Mouse (Mus musculus) CH12F3 (cell line): ENCODE data around the gene 1700023F06Rik.

Source experiments
- in situ Hi-C: fragments of 300-500 bp; cut with MboI; formaldehyde crosslinking; loops from 2 replicates; pipeline ENCODE4 v1.14.3; 2020; ENCODE audit warnings: low sequenced_read_pairs

1700023F06Rik gene

DNA sequence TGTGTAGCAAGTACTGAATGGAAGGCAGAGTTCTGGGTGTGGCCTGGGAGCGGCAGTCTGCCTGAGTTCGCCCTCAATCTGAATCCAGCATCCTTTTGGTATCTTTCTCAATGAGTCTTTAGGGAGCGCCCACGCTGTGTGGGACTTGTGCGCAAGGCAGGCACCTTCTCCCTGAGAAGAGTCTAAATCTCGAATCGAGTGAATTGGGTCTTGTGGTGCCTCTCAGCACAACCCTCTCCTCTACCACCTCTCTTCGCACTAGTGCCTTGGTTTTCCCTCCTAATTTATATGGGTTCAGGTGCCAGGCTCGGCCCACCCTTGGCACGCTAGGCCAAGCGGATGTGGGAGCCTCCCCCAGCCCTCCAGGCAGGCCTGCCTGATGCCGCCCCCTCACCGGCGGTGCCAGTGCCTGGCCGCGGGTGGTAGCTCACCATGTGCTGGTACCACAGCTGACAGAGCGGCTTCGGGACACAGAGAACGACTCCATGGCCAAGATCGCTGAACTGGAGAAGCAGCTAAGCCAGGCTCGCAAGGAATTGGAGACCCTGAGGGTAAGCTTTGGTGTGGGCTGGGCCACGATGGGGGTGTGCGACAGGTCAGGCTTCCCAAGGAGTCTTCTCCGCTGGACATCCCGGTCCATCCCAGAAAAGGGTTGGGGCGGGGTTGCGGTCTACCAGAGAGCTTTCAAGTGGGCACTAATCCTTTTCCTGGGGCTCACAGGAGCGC is 16.0 kb downstream of the 1700023F06Rik start:
- in situ Hi-C loops: no loop called here

DNA sequence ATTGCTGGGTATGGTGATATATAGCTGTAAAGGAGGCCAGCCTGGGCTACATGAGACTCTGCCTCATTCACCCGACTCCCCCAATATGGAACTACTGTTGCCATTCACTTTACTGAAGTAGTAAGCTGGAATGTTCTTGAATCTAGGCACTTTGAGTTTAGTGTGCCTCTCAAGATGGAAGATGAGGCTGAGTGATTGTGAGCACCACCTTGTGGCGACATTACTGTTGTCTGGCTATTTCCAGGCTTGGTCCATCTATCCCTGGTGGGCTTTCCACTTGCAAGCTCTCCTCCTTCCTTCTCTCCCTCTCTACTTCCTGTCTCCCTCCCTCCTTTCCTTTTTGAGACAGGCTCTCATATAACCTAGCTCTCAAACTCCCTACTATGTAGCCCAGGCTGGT is 23.5 kb downstream of the 1700023F06Rik start:
- in situ Hi-C loops: no loop called here

DNA sequence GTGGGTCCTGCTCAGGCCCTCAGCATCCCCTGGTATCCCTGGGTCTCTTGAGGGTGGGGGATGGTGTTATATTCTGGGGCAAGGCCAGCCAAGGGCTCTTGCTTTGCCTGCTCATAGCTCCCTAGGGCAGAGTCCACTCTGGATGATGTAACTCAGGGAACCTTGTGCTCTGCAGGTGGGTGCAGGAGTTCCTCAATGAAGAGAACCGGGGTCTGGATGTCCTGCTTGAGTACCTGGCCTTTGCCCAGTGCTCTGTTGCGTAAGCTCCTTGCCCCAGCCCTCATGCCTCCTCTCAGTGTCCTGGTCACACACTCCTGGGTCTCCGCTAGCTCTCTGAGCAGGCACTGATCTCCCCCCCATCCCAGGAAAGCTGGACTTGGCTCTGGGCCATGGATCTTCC is 26.4 kb downstream of the 1700023F06Rik start:
- in situ Hi-C loops: no loop called here

DNA sequence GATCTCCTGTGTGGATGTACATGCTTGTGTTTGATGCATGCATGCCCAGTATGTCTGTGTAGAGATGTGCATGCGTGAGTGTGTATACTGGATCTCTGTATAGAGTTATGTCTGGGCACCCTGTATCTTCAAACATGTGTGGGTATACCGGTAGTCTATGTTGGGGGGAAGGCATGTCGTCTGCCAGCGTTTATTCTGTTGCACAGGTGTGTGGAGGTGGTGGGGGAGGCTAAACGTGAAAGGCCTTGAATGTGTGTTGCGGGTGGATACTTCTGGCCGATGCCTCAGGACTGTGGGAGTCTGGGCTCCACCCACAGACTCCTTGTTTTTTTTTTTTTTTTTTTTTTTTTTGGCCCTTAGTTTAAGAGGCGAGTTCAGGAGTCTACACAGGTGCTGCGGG is 27.0 kb downstream of the 1700023F06Rik start:
- in situ Hi-C loops: no loop called here

DNA sequence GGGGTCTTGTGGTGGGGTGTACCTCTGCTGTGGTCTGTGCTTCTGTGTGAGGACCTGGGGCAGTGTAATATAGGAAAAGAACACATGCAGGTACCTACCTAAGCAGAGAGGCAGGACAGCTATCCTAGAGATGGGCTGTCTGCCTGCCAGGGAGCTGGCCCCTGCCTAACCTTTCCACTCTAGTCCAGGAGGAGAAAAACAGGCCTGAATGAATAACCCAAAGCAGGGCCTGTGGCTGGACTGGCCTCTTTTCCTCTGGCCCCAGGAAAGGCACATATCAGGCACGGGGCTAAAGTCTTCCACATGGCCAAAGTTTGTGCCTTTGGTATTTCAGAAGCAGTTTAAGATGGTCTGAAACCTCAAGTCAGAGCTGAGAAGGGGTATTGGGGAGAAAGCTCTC is 27.9 kb downstream of the 1700023F06Rik start:
- in situ Hi-C loops: no loop called here

DNA sequence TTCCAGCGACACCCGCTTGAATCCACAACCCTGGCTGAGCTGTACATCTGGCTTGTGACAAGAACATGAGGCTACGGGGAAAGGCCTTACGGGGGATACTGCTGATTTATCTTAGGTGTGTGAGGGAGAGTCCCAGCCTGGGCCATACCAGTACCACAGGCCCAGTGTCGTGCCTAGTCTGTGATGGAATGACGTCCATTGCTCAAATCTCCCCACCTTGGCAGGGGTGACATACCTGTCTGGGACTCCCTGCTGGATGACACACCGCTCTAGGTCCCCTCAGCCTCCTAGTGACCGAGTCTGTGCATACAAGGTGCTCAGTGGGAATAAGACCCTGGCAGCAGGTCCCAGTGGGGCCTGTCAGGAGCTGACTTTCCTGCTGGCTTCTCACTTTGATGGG is 29.6 kb downstream of the 1700023F06Rik start:
- in situ Hi-C loops: no loop called here

DNA sequence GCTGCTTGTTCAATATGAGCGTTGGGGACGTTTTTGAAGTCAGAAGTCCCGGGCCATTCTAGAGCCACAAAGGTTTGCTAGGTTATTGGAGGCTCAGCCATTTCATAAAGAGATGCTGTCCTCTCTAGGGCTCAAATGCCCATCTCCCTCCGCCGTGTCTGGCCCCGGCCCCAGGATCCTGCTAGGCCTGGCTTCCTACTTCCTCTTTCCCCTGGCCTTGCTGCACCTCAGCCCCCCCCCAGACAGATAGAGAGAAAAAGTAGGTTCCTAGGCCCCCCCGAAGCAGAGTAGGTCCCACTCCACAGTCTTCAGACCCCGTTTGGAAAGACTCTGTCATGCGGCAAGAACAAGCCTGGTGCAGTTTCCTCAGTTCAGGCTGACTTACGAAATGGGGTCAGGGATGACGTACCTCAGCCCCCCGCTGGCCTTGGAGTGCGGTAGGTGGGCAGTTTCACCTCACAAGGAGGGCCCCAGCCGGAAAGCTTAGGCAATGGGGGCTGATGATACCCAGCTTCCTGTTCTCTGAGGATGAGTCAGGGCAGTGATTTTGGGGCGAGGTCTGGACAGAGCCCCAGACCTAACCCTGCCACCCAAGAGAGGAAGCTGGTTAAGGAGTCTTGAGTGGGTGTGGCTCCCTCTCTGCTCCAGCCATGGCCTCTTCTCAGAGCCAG is 30.4 kb downstream of the 1700023F06Rik start:
- in situ Hi-C loops: no loop called here

DNA sequence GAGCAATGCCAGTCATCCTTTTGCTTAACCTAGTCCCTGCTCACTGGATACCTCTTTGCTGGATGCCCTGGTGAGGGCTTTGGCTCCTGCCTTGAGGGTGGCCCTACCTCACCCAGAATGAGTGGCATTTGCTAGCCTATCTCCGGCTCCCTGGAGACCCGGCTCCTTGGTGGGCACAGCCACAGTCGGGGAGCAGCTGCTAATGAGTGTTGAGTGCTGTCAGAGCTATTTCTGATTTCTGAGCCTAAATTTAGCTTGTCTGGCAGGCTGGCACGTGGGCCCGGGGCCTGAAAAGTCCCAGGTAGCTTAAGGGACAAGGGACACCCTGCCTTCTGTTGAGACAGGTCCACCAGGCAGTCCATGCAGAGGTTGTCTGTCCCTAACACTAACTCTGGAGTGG is 31.1 kb downstream of the 1700023F06Rik start:
- in situ Hi-C loops: no loop called here

DNA sequence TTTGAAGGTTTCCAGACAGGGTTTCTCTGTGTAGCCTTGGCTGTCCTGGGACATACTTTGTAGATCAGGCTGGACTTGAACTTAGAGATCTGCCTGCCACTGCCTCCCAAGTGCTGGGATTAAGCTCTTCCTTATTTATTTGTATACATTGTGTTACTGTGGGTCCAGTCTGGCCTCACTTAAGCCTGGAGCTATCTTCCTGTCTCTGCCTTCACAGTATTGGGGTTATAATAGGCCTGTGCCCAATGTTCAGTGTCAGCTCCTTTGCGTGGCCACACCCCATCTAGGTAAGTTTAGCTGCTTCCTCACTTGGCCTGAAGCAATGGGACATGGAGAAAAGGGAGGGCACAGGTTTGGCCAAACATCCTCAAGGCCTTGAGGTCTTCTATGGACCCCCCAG is 31.8 kb downstream of the 1700023F06Rik start:
- in situ Hi-C loops: no loop called here

DNA sequence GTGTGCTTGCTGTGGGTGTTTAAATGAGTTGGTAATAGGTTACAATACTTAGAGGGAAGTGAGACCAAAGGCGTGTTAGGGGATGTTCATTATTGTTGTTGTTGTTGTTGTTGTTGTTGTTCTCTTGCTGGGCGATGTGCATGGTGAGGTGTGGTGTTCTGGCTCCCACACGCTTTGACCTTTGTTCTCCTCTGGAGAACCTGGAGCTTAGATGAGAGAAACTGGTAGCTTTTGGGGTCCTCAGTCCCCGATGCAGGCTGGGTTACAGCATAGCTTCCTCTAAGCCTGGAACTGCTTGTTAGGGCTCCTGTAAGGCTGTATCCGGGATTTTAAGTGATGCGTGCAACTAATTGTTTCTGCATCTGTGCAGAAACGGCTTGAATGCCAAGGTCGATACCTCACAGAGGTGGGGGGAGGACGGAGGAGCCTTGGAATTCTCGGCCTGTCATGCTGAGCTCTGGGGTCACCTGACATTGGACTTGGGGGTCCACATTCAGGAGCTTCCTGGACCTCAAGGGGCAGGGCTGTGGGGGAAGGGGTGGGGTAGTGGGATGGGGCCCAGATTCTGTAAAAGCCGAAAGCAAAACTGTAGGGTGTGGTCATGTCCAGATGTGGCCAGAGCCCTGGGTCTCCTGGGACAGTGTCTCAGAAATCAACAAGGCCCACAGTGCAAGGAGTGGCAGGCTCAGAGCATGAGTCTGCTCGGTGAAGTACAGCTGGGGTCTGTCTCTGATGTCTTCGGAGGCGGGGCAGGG is 32.5 kb downstream of the 1700023F06Rik start:
- in situ Hi-C loops: no loop called here

DNA sequence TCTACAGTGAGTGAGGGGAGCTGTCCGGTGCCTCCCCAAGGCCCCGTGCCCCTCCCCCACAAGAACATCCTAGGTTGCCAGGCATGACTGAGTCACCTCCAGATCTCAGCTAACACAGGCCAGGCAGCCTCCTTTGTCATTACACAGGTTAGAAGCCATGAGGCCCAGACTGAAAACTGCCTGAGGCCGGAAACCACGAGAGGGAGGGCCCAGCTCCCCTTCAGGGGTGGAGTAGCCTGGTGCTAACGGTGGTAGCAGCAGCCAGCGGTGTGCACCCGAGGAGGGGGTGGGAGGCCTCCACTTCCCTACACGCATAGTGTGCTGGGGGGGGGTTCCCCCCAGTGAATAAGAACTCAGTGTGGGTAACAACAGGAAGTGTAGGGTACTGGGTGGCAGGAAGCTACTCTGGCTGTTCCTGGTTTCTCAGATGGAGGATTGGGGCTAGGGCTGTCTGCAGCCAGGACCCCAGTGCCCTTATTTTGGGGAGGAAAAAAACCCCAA is 33.4 kb downstream of the 1700023F06Rik start:
- in situ Hi-C loops: no loop called here

DNA sequence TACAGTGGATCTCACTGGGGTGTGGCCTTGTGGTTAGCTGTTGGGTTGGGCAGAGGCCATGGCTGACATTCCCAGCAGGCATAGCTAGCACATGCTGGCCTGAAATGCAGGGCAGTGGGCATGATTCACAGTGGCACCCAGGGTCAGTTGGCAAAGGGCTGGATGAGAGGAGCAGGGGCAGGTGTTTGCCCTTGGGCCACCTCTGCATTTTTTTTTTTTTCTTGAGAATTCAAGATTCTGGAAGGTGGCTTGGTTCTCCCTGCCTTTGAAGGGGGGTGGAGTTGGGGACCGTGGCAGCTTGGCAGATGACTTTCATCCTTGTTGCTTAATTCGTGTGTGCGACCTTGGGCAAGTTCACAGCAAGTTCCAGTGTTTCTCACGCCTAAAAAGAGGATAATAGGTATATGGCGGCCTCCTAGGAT is 33.9 kb downstream of the 1700023F06Rik start:
- in situ Hi-C loops: no loop called here

DNA sequence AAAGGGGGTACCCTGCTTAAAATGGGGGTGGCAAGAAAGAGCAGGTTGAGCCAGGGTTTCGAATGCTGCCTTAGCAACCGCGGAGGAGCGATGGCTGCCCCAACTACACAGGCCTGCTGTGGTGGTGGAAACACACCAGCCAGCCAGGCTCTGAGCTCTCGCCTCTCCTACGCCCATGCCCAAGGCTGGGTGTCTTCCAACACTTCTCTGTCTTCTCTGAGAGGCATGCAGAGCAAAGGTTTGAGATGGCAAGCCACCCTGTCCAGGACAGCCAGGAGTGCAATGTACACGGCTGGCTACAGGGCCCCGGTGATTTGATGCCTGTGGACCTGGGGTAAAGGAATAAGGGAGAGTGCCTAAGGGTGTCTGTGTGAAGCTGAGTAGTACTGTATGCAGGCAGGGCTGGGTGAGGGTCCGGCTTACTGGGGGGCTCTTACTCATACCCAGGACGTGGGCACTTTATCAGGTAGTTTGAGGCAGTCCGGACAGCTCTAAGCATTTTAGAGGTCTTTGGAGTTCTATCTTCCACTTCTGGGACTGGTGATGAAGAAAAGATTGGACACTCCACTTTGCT is 34.5 kb downstream of the 1700023F06Rik start:
- in situ Hi-C loops: no loop called here

DNA sequence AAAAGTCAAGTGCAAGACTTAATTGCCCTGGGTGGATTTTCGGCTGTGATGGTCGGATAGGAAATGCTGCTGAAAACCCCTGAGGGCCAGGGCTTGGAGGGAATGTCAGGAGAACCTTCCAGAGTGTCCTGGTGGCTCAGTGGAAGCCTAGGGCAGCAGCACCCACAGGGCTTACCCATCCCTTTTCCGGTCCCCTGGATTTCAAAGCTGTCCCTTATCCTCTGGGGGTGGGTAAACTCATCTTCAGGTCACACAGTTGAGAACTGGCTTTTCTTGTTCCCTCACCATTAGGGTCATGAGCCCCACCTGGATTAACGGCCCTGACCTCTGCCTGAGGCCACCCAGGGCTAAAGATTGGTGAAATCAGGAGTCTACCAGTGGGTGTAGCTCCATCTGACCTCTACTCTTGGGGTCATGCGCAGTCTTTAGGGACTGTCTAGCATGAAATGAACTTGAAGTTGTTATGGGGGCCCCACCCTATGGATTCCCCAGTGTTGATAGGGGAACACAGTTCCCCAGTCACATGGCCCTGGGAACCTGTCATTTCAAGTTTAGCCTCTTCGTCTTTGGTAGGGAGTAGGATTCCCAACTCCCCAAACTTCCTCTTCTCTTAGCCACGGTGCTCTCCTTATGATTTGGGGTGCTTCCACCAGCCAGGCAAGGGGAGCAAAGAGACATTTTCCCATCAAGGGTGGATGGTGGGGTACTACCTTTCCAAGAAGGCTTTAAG is 35.2 kb downstream of the 1700023F06Rik start:
- in situ Hi-C loops: no loop called here

DNA sequence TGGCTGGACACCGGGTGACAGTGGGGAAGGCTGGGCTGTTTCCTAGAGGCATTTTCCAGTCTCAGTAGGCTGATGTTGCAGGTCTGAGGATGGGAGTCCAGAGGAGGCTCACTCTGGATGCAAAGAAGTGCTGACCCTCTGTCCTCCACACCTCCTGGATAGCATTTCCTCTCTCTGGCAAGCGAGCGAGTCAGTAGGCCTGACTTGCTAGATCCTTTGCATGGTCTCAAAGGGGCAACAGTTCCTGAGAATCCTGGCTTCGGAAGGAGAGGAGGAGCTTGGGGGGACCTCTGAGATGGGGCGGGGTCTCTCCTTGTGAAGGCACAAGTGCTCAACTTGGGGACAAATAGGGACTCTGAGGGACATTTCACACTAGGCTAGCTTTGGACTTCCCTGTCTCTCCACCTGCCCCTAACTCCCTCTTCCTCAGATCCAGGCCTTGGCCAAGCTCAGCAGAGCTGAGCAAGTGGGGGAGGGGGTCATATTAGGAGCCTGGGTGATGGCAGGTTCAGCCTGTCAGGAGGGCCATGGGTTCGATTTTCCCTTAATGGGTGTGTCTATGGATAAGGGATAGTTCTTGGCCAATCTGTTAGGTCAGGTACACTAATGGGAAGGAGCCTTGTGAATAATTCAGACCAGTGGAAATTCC is 35.8 kb downstream of the 1700023F06Rik start:
- in situ Hi-C loops: no loop called here

DNA sequence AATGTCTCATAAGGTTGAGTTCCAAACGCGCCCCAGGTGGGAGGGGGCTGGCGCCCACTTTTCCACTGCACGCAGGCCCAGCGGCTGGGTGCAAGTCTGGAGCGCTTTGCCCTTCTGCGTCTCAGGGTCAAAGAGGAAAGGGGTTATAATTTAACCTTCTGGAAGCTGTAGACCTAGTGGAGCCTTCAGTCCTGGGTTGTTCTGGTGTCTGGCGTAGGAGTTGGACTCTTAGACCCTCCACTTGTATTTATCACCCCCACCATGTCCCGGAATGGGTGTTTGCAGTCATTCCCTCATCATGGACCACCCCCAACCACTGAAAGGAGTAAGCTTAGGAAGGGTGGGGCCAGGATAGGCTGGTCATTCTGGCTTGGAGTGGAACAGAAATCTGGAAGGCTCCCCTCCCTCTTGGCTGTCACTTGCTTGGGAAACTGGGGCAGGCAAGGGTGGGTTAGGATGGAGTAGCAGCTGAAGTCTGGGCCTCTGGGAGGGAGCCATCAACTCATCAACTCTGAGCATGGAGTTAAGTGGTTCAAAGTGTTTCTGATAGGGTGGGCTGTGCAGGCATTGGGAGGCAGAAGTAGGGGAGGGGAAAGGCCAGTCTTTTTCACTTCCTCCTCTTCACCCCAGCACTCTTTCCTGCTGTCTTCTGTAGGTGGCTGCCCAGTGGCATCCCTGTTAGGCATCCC is 36.5 kb downstream of the 1700023F06Rik start:
- in situ Hi-C loops: no loop called here

DNA sequence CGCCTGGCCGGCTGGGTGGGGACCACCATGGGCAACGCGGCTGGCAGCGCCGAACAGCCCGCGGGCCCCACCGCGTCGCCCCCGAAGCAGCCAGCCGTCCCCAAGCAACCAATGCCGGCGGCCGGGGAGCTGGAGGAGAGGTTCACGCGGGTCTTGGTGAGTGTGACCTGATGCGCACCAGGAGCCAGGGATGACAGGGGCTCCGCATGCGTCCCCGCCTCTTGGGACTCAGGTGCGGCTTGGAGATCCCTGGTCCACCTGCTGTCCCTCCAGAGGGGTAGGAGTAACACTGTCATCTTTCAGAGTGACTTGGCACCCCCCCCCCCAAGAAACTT is 37.1 kb downstream of the 1700023F06Rik start:
- in situ Hi-C loops: no loop called here

DNA sequence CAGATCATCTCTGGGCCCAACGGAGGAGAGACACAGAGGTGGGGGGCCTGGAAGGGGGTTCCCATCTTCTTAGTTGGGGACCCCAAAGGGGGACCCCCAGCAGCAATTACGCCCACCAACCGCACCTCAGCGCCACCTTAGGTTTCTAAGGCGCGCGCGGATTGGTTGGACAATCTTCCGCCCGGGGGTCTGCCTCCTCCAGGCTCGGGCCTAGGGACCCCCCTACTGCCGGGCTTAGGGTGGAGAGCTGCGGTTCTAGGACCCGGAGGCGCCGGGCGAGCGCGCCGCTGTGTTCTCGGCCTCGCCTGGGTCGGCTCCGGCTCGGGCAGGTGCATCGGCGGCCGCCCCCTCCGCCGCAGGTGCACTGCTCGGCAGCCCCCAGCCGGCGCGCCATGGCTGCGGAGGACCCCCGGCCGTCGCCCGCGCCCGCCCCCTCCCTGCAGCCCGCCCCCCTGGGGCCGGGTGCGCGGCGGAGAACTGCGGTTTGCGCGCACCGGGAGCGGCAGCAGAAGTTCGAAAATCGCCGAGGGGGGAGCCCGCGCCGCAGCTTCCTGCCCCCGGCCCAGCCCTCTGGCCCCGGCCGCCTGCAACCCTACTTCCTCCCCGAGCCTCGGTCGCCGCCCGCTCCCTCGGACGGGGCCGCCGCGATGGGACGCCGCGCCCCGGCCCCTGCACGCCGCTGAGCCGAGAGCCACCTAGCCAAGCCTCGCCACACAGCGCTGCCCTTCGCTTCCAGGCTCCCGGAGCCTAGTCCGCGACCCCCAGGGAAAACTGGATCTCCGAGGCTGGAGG is 37.7 kb downstream of the 1700023F06Rik start, which contains the start of gene Fmnl1:
Gene Fmnl1, plus strand, starts transcription at position 614 of the 792 bp plus-strand sequence.
- in situ Hi-C loops: no loop called here

DNA sequence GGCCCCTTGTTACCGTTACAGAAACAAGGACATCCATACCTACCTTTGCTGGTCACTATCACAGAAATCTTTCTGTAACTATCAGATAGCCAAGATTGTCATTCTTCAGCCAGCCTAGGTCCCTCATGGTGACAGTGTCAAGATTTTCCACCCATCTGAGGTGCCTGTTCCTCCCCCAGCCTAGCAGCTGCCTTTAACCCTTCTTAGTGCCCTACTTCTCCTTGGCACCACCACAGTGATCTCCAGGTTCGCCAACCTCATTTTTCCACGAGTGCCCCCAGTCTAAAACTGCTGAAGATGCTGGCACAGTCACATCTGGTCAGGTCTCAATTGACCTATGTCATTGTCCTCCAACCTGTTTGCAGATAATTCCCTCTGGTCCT is 38.3 kb downstream of the 1700023F06Rik start:
- in situ Hi-C loops: no loop called here
